Mouse (Mus musculus) forebrain, embryonic 12.5 days (tissue): ENCODE results near the gene Fbxl4. TPM values are rescaled to one million over a fixed set of nuclear protein-coding genes. Genes with fewer than 3 reads are reported as not detected.

Experiments
- ATAC-seq: fragments of 200-750 bp; cut with Nextera tagmentation; 2 replicates; pipeline ENCODE4 v1.8.0; 2017; ENCODE audit warnings: moderate TSS enrichment; ENCODE audit not compliant: low FRiP score
- H3K27ac ChIP-seq: fragments of 300-500 bp; sonication (generic); 2 replicates; pipeline ENCODE4 v1.5.1; 2016; ENCODE audit warnings: mild to moderate bottlenecking
- H3K27me3 ChIP-seq: fragments of 300-500 bp; sonication (generic); 2 replicates; pipeline ENCODE4 v1.6.1; 2016; ENCODE audit warnings: mild to moderate bottlenecking
- H3K36me3 ChIP-seq: fragments of 300-500 bp; sonication (generic); replicated peaks from 2 replicates; pipeline ENCODE4 v1.6.1; 2016; ENCODE audit warnings: mild to moderate bottlenecking
- H3K4me1 ChIP-seq: fragments of 300-500 bp; sonication (generic); 2 replicates; pipeline ENCODE4 v1.6.1; 2016
- H3K4me2 ChIP-seq: fragments of 300-500 bp; sonication (generic); 2 replicates; pipeline ENCODE4 v1.6.1; 2016; ENCODE audit warnings: mild to moderate bottlenecking, moderate library complexity
- H3K4me3 ChIP-seq: fragments of 300-500 bp; sonication (generic); replicated peaks from 2 replicates; pipeline ENCODE4 v1.5.1; 2016; ENCODE audit warnings: mild to moderate bottlenecking
- H3K9ac ChIP-seq: fragments of 300-500 bp; sonication (generic); 2 replicates; pipeline ENCODE4 v1.6.1; 2016; ENCODE audit warnings: mild to moderate bottlenecking
- H3K9me3 ChIP-seq: fragments of 300-500 bp; sonication (generic); 2 replicates; pipeline ENCODE4 v1.6.1; 2016
- WGBS: fragments of 180-500 bp; shearing (Covaris S2); methylation state at CpG from one replicate; pipeline ENCODE4 v1.1.7; 2016; 5-methylcytosine and 5-hydroxymethylcytosine counted together
- polyA plus RNA-seq: library from polyadenylated mRNA; unstranded; fragments of >200 nt; fragmentation: Nextera tagmentation; extraction: Ambion mirVana; gene quantifications from 2 replicates; pipeline ENCODE4 v1.2.1, GENCODE M21; 2016

Gene Fbxl4
- polyA plus RNA-seq, 1 experiment from 2014 or later, result 9.2 TPM

- 82% methylated on average over 2 of the region's 2 CpGs for WGBS
- H3K4me3 ChIP-seq, result no peak overlapping the region
Measured at GRCm38 (mm10) chr4:22395404-22395803, 38.1 kb downstream of the Fbxl4 start.

GRCm38 (mm10) chr4:22396484-22397000 lies 39.2 kb downstream of the Fbxl4 start:
- Histone ChIP-seq H3K4me2 (no peak overlapping the region), H3K36me3 (peaks cover 9% of the 10 kb centered on the region; the same call in 1 of the 2 replicates), H3K9ac (no peak overlapping the region), H3K4me1 (peaks cover 15% of the 10 kb centered on the region), H3K27me3 (no peaks in the 10 kb centered on the region), H3K4me3 (no peak overlapping the region), H3K9me3 (peaks cover 4% of the 10 kb centered on the region; the same call in 1 of the 2 replicates), H3K27ac (no peak overlapping the region)
- WGBS, result 100% methylated on average over 1 of the region's 1 CpGs
- ATAC-seq, result no peak

More at GRCm38 (mm10) chr4:22395404-22395803, 38.1 kb downstream of the Fbxl4 start:
- no peak overlapping the region for H3K27ac ChIP-seq
- ATAC-seq, result no peak
- H3K9ac ChIP-seq, result no peak overlapping the region
- no peak overlapping the region for H3K4me2 ChIP-seq
- no peaks in the 10 kb centered on the region for H3K27me3 ChIP-seq
- H3K4me1 ChIP-seq, result peaks cover 15% of the 10 kb centered on the region
- H3K36me3 ChIP-seq, result 0 out of 2 replicates have a peak, but pooled peaks cover 3% of the 10 kb centered on the region
- peaks cover 4% of the 10 kb centered on the region; the same call in 1 of the 2 replicates for H3K9me3 ChIP-seq

- ATAC-seq, result no peak
- H3K27me3 ChIP-seq, result no peaks in the 10 kb centered on the region
- H3K9me3 ChIP-seq, result peaks cover 4% of the 10 kb centered on the region; the same call in 1 of the 2 replicates
- H3K36me3 ChIP-seq, result peaks cover 10% of the 10 kb centered on the region; the same call in 1 of the 2 replicates
- H3K4me1 ChIP-seq, result peaks cover 15% of the 10 kb centered on the region
- no peak overlapping the region for H3K27ac ChIP-seq
- H3K4me2 ChIP-seq, result no peak overlapping the region
- no peak overlapping the region for H3K4me3 ChIP-seq
- 93% methylated on average over 5 of the region's 5 CpGs for WGBS
- no peak overlapping the region for H3K9ac ChIP-seq
Measured at GRCm38 (mm10) chr4:22397003-22397402, 39.7 kb downstream of the Fbxl4 start.

- Histone ChIP-seq H3K4me3 (no peak overlapping the region), H3K9me3 (peaks cover 4% of the 10 kb centered on the region; the same call in 1 of the 2 replicates), H3K27ac (no peak overlapping the region), H3K9ac (no peak overlapping the region), H3K4me1 (no peaks in the 10 kb centered on the region), H3K4me2 (no peak overlapping the region), H3K36me3 (peaks cover 10% of the 10 kb centered on the region; the same call in 1 of the 2 replicates), H3K27me3 (no peaks in the 10 kb centered on the region)
- 90% methylated on average over 3 of the region's 3 CpGs for WGBS
- ATAC-seq, result no peak
Measured at GRCm38 (mm10) chr4:22402032-22402431, 44.7 kb downstream of the Fbxl4 start.

GRCm38 (mm10) chr4:22402930-22403329 lies 45.6 kb downstream of the Fbxl4 start:
- no peaks in the 10 kb centered on the region for H3K27me3 ChIP-seq
- no peak overlapping the region for H3K27ac ChIP-seq
- 94% methylated on average over 10 of the region's 10 CpGs for WGBS
- no peak for ATAC-seq
- H3K4me2 ChIP-seq, result no peak overlapping the region
- H3K4me3 ChIP-seq, result no peak overlapping the region
- H3K9me3 ChIP-seq, result peaks cover 4% of the 10 kb centered on the region; the same call in 1 of the 2 replicates
- H3K4me1 ChIP-seq, result no peaks in the 10 kb centered on the region
- H3K36me3 ChIP-seq, result peaks cover 10% of the 10 kb centered on the region; the same call in 1 of the 2 replicates
- H3K9ac ChIP-seq, result no peak overlapping the region

- Histone ChIP-seq H3K4me3 (no peak overlapping the region), H3K27ac (no peak overlapping the region), H3K27me3 (no peaks in the 10 kb centered on the region), H3K36me3 (0 out of 2 replicates have a peak, but pooled peaks cover 3% of the 10 kb centered on the region), H3K4me2 (no peak overlapping the region), H3K9ac (no peak overlapping the region), H3K4me1 (no peaks in the 10 kb centered on the region), H3K9me3 (no peaks in the 10 kb centered on the region)
- no peak for ATAC-seq
- 69% methylated on average over 2 of the region's 2 CpGs for WGBS
Measured at GRCm38 (mm10) chr4:22420627-22421026, 63.3 kb downstream of the Fbxl4 start.

- Histone ChIP-seq H3K4me3 (no peak overlapping the region), H3K4me1 (no peaks in the 10 kb centered on the region), H3K36me3 (0 out of 2 replicates have a peak, but pooled peaks cover 3% of the 10 kb centered on the region), H3K27ac (no peak overlapping the region), H3K4me2 (no peak overlapping the region), H3K9me3 (no peaks in the 10 kb centered on the region), H3K9ac (no peak overlapping the region), H3K27me3 (no peaks in the 10 kb centered on the region)
- WGBS, result 82% methylated on average over 4 of the region's 4 CpGs
- no peak for ATAC-seq
Measured at GRCm38 (mm10) chr4:22422400-22422799, 65.1 kb downstream of the Fbxl4 start.

- H3K9ac ChIP-seq, result no peak overlapping the region
- H3K27me3 ChIP-seq, result no peaks in the 10 kb centered on the region
- H3K4me3 ChIP-seq, result no peak overlapping the region
- H3K9me3 ChIP-seq, result no peaks in the 10 kb centered on the region
- no peak overlapping the region for H3K4me2 ChIP-seq
- no peak for ATAC-seq
- WGBS, result 94% methylated on average over 3 of the region's 3 CpGs
- H3K4me1 ChIP-seq, result no peaks in the 10 kb centered on the region
- no peak overlapping the region for H3K27ac ChIP-seq
- 0 out of 2 replicates have a peak, but pooled peaks cover 3% of the 10 kb centered on the region for H3K36me3 ChIP-seq
Measured at GRCm38 (mm10) chr4:22428150-22428549, 70.8 kb downstream of the Fbxl4 start.

GRCm38 (mm10) chr4:22469575-22469974 lies 112.2 kb downstream of the Fbxl4 start:
- WGBS, result 86% methylated on average over 1 of the region's 1 CpGs
- no peak overlapping the region for H3K4me2 ChIP-seq
- no peaks in the 10 kb centered on the region for H3K36me3 ChIP-seq
- no peak overlapping the region for H3K4me3 ChIP-seq
- H3K9me3 ChIP-seq, result no peaks in the 10 kb centered on the region
- ATAC-seq, result no peak
- H3K27ac ChIP-seq, result no peak overlapping the region
- H3K9ac ChIP-seq, result no peak overlapping the region
- H3K27me3 ChIP-seq, result peaks cover 6% of the 10 kb centered on the region
- no peaks in the 10 kb centered on the region for H3K4me1 ChIP-seq

- H3K4me2 ChIP-seq, result peak overlapping the region; percentile 70
- H3K4me3 ChIP-seq, result peak overlapping the region; percentile 43
- under 1% methylated on average over 23 of the region's 23 CpGs for WGBS
- no peaks in the 10 kb centered on the region for H3K9me3 ChIP-seq
- peaks cover 45% of the 10 kb centered on the region for H3K27me3 ChIP-seq
- H3K36me3 ChIP-seq, result no peaks in the 10 kb centered on the region
- ATAC-seq, result peak; percentile 74
- peaks cover 39% of the 10 kb centered on the region for H3K4me1 ChIP-seq
- peak overlapping the region; percentile 89 for H3K27ac ChIP-seq
- H3K9ac ChIP-seq, result peak overlapping the region; percentile 64
Measured at GRCm38 (mm10) chr4:22476967-22477710, 119.8 kb downstream of the Fbxl4 start.

- H3K4me3 ChIP-seq, result peak overlapping the region; percentile 43
- H3K9ac ChIP-seq, result peak overlapping the region; percentile 64
- peaks cover 45% of the 10 kb centered on the region for H3K27me3 ChIP-seq
- H3K27ac ChIP-seq, result peak overlapping the region; percentile 89
- under 1% methylated on average over 22 of the region's 28 CpGs for WGBS
- H3K36me3 ChIP-seq, result no peaks in the 10 kb centered on the region
- H3K4me2 ChIP-seq, result peak overlapping the region; percentile 70
- peaks cover 39% of the 10 kb centered on the region for H3K4me1 ChIP-seq
- peak; percentile 50 for ATAC-seq
- H3K9me3 ChIP-seq, result no peaks in the 10 kb centered on the region
Measured at GRCm38 (mm10) chr4:22477711-22478230, 120.4 kb downstream of the Fbxl4 start.
